Mouse (Mus musculus): ENCODE data around the gene Ranbp1.

DNA sequence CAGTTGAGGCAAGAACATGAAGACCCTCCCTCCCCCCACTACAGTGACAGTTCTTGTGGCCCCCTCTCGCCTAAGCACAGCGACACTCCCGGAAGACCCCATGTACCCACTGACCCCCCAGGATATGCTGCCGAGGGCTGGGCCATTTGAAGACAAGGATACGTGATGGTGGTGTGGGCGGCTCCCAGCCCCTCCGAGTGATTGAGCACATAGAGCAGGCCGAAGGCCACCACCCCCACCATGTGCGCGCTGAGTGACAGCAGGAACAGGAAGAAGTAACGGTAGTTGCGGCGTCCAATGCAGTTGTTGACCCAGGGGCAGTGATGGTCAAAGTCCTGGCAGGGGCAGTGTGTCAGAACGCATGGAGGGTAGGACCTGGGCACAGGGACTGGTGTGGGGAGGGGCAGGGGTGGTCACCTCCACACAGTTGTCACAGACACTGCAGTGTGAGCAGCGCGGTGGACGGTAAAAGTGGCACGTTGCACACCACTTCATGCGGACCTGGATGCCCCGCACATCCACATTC lies 20.6 kb downstream of the Ranbp1 start:
- TF ChIP-seq CTCF (IDR thresholded peaks at IDR 0.05; ENCODE audit: low read depth, low read length) (no peak), POLR2A (IDR thresholded peaks at IDR 0.05; ENCODE audit: borderline replicate concordance, low read depth, low read length) (no peak)
